Mouse (Mus musculus) liver, postnatal 0 days (tissue): Measurements from ENCODE around the gene Nrxn1. TPM values are rescaled to one million over a fixed set of nuclear protein-coding genes. Genes with fewer than 3 reads are reported as not detected.

ENCODE experiments used
- ATAC-seq: fragments of 200-750 bp; cut with Nextera tagmentation; 2 replicates; pipeline ENCODE4 v1.8.0; 2017; ENCODE audit warnings: mild to moderate bottlenecking, moderate library complexity
- DNase-seq: peaks from one replicate; pipeline ENCODE4 v3.0.0-alpha.2; 2016
- H3K27ac ChIP-seq: fragments of 300-500 bp; sonication (generic); 2 replicates; pipeline ENCODE4 v1.5.1; 2014; ENCODE audit warnings: antibody characterized with exemption, moderate library complexity, mild to moderate bottlenecking, low read depth
- H3K27me3 ChIP-seq: fragments of 300-500 bp; sonication (generic); 2 replicates; pipeline ENCODE4 v1.6.1; 2014; ENCODE audit warnings: low read length, control low read depth, mixed read lengths; ENCODE audit not compliant: insufficient read depth
- H3K36me3 ChIP-seq: fragments of 300-500 bp; sonication (generic); replicated peaks from 2 replicates; pipeline ENCODE4 v1.6.1; 2014; ENCODE audit warnings: mild to moderate bottlenecking, control low read depth, low read length, moderate library complexity, mixed read lengths; ENCODE audit not compliant: insufficient read depth
- H3K4me1 ChIP-seq: fragments of 300-500 bp; sonication (generic); 2 replicates; pipeline ENCODE4 v1.6.1; 2014; ENCODE audit warnings: antibody characterized with exemption, mild to moderate bottlenecking, control low read depth; ENCODE audit not compliant: insufficient read depth
- H3K4me2 ChIP-seq: fragments of 300-500 bp; sonication (generic); 2 replicates; pipeline ENCODE4 v1.6.1; 2014; ENCODE audit warnings: low read depth, mild to moderate bottlenecking, low read length, moderate library complexity, mixed read lengths
- H3K4me3 ChIP-seq: fragments of 300-500 bp; sonication (generic); 2 replicates; pipeline ENCODE4 v1.5.1; 2014; ENCODE audit warnings: low read depth, low read length
- H3K9ac ChIP-seq: fragments of 300-500 bp; sonication (generic); replicated peaks from 2 replicates; pipeline ENCODE4 v1.6.1; 2014; ENCODE audit warnings: mild to moderate bottlenecking, moderate library complexity
- H3K9me3 ChIP-seq: fragments of 300-500 bp; sonication (generic); 2 replicates; pipeline ENCODE4 v1.6.1; 2016; ENCODE audit warnings: mild to moderate bottlenecking, control low read depth, low read length, mixed read lengths
- CTCF ChIP-seq: sonication (generic); IDR thresholded peaks from 2 replicates; pipeline ENCODE4 v1.5.1; 2016; ENCODE audit warnings: antibody characterized with exemption, low read depth
- EP300 ChIP-seq: IDR thresholded peaks from 2 replicates; pipeline ENCODE4 v1.6.1; 2016; ENCODE audit warnings: antibody characterized with exemption, low read depth, mild to moderate bottlenecking
- WGBS: fragments of 180-500 bp; shearing (Covaris S2); extraction: QIAGEN DNeasy Blood & Tissue Kit; methylation state at CpG from one replicate; pipeline ENCODE4 v1.1.7; 2014; ENCODE audit not compliant: insufficient replicate concordance; 5-methylcytosine and 5-hydroxymethylcytosine counted together
- polyA plus RNA-seq: library from polyadenylated mRNA; unstranded; fragments of >200 nt; fragmentation: Nextera tagmentation; extraction: Ambion mirVana; gene quantifications from 2 replicates; pipeline ENCODE4 v1.2.1, GENCODE M21; 2015

The Nrxn1 gene
- polyA plus RNA-seq, 1 experiment from 2014 or later: 0.41 TPM

DNA sequence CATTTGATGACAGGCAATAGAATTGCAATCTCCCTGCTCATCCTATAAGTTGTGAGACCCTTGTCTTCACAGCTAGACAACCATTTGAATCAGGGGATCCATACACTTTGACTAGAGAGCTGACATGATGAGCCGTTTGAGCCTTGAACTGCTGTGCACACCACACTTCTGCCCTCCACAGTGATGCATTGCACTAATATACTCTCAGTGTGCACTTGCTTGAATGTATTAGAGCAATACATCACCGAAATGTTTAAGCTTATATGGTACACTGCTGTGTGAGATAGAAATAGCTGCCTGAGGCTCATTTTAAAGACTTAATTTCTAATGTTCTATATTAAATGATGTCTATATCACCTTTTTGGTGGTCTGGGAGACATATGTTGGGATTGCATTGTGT is 430.6 kb downstream of the Nrxn1 start:
- 73% methylated on average over 2 of the region's 2 CpGs for WGBS
- ATAC-seq: no peak
- no peak for TF ChIP-seq CTCF
- TF ChIP-seq EP300: no peak

GRCm38 (mm10) chr17:90654506-90654905 is 438.4 kb downstream of the Nrxn1 start:
- no peaks in the 10 kb centered on the region for H3K27me3 ChIP-seq
- H3K4me3 ChIP-seq: no peak overlapping the region
- H3K9me3 ChIP-seq: no peaks in the 10 kb centered on the region
- H3K4me1 ChIP-seq: no peaks in the 10 kb centered on the region
- ATAC-seq: no peak
- H3K4me2 ChIP-seq: no peak overlapping the region
- no peaks in the 10 kb centered on the region for H3K36me3 ChIP-seq
- H3K27ac ChIP-seq: no peak overlapping the region
- H3K9ac ChIP-seq: no peak overlapping the region
- no peak for TF ChIP-seq CTCF
- TF ChIP-seq EP300: no peak
- WGBS: 54% methylated on average over 1 of the region's 1 CpGs
- DNase-seq: no peak

More for the DNA sequence above, 430.6 kb downstream of the Nrxn1 start:
- H3K4me2 ChIP-seq: no peak overlapping the region
- H3K27ac ChIP-seq: no peak overlapping the region
- no peaks in the 10 kb centered on the region for H3K4me1 ChIP-seq
- H3K4me3 ChIP-seq: no peak overlapping the region
- no peaks in the 10 kb centered on the region for H3K27me3 ChIP-seq
- no peak overlapping the region for H3K9ac ChIP-seq
- no peak for DNase-seq
- H3K9me3 ChIP-seq: no peaks in the 10 kb centered on the region
- H3K36me3 ChIP-seq: no peaks in the 10 kb centered on the region

- H3K9ac ChIP-seq: no peak overlapping the region
- no peaks in the 10 kb centered on the region for H3K4me1 ChIP-seq
- H3K4me3 ChIP-seq: no peak overlapping the region
- 58% methylated on average over 2 of the region's 2 CpGs for WGBS
- no peaks in the 10 kb centered on the region for H3K9me3 ChIP-seq
- H3K4me2 ChIP-seq: no peak overlapping the region
- DNase-seq (no peak), ATAC-seq (no peak)
- no peaks in the 10 kb centered on the region for H3K36me3 ChIP-seq
- no peaks in the 10 kb centered on the region for H3K27me3 ChIP-seq
- TF ChIP-seq CTCF (no peak), EP300 (no peak)
- H3K27ac ChIP-seq: no peak overlapping the region
Observed at GRCm38 (mm10) chr17:90653347-90653746, 439.5 kb downstream of the Nrxn1 start.

DNA sequence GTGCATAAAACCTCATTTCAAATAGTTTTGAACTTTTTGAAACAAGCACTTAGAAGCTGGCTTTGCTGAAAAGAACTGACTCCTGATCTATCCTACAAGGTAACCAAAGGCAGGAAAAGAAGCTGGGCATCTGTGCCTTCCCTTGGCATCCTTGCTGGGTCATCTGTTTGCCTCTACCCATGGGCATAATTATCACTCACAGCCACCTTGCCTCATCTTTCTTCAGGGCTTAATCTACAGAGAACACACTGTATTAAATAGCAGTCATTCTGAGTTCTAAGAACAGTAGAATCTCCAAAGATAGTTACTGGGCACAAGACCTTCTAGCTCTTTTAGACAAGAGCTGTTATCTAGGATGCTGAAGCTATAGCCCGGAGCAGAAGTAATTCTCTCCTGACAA is 442.6 kb downstream of the Nrxn1 start:
- H3K4me3 ChIP-seq: no peak overlapping the region
- H3K9ac ChIP-seq: no peak overlapping the region
- TF ChIP-seq EP300 (no peak), CTCF (no peak)
- no peaks in the 10 kb centered on the region for H3K4me1 ChIP-seq
- no peaks in the 10 kb centered on the region for H3K9me3 ChIP-seq
- ATAC-seq (no peak), DNase-seq (no peak)
- H3K27me3 ChIP-seq: no peaks in the 10 kb centered on the region
- WGBS: 55% methylated on average over 1 of the region's 1 CpGs
- no peak overlapping the region for H3K4me2 ChIP-seq
- no peak overlapping the region for H3K27ac ChIP-seq
- H3K36me3 ChIP-seq: no peaks in the 10 kb centered on the region

DNA sequence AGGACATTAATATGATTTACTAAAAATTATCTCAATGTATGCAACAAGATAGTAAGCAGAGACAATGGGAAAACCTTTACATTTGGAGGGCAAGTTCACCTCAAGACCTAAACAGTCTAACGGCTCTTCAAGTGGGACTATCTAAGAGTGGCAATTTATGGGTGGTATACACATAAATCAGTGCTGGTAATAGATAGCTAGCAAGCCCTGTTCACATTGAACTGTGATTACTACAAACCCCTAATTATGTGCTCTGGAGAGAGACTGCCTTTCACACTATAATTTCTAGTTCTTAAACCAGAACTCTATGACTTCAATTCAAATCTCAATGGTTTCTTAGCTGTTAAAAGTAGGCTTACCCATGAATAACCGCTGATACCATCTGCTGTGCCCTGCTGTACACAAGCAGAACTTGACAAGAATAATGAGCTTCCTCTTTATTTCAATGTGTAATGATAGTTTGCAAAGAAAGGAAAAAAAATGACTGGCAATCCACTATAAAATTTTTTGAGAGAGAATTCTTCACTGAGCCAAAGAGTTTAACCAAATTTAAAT is 453.8 kb downstream of the Nrxn1 start:
- Histone ChIP-seq H3K27ac (no peak overlapping the region), H3K4me1 (no peaks in the 10 kb centered on the region), H3K4me3 (no peak overlapping the region), H3K9me3 (no peaks in the 10 kb centered on the region), H3K4me2 (no peak overlapping the region), H3K27me3 (no peaks in the 10 kb centered on the region), H3K9ac (no peak overlapping the region), H3K36me3 (no peaks in the 10 kb centered on the region)
- 64% methylated on average over 2 of the region's 2 CpGs for WGBS
- no peak for DNase-seq
- TF ChIP-seq EP300: no peak
- TF ChIP-seq CTCF: no peak
- ATAC-seq: no peak

- no peak for DNase-seq
- no peak for ATAC-seq
- H3K27ac ChIP-seq: no peak overlapping the region
- H3K36me3 ChIP-seq: no peaks in the 10 kb centered on the region
- H3K27me3 ChIP-seq: no peaks in the 10 kb centered on the region
- no peak overlapping the region for H3K4me3 ChIP-seq
- TF ChIP-seq EP300: no peak
- no peak for TF ChIP-seq CTCF
- WGBS: 81% methylated on average over 4 of the region's 4 CpGs
- no peak overlapping the region for H3K9ac ChIP-seq
- no peak overlapping the region for H3K4me2 ChIP-seq
- no peaks in the 10 kb centered on the region for H3K4me1 ChIP-seq
- no peaks in the 10 kb centered on the region for H3K9me3 ChIP-seq
Observed at GRCm38 (mm10) chr17:90638183-90638727, 454.6 kb downstream of the Nrxn1 start.

GRCm38 (mm10) chr17:90631371-90631770 is 461.5 kb downstream of the Nrxn1 start:
- no peaks in the 10 kb centered on the region for H3K4me1 ChIP-seq

More at GRCm38 (mm10) chr17:90631371-90631770, 461.5 kb downstream of the Nrxn1 start:
- Histone ChIP-seq H3K27me3 (no peaks in the 10 kb centered on the region), H3K9ac (no peak overlapping the region), H3K4me2 (no peak overlapping the region), H3K9me3 (no peaks in the 10 kb centered on the region), H3K4me3 (no peak overlapping the region), H3K36me3 (no peaks in the 10 kb centered on the region), H3K27ac (no peak overlapping the region)
- TF ChIP-seq EP300 (no peak), CTCF (no peak)
- WGBS: 60% methylated on average over 2 of the region's 2 CpGs
- ATAC-seq: no peak
- no peak for DNase-seq
